Mouse (Mus musculus) c-Kit-positive CD71-negative TER-119-negative erythroid progenitor cells, embryonic 14.5 days (primary cell): ENCODE measurements around the gene Ormdl3.
A peak's percentile ranks its signal among the peaks of the same experiment; 100 is the strongest.

Source experiments
- DNase-seq: peaks from one replicate; pipeline ENCODE4 v3.0.0-alpha.2; 2013; ENCODE audit warnings: low read depth

Gene Ormdl3

GRCm38 (mm10) chr11:98588833-98589281 is 1.7 kb upstream of the Ormdl3 start:
- no peak for DNase-seq

GRCm38 (mm10) chr11:98587684-98588546 is 747 bp upstream of the Ormdl3 start:
- peak; percentile 76 for DNase-seq

- no peak for DNase-seq
These were observed 879 bp downstream of the Ormdl3 start for GRCm38 (mm10) chr11:98586087-98586891.

- no peak for DNase-seq
These were observed 2.5 kb downstream of the Ormdl3 start for GRCm38 (mm10) chr11:98584629-98585177.

- no peak for DNase-seq
These were observed 3.0 kb downstream of the Ormdl3 start for GRCm38 (mm10) chr11:98584146-98584545.

GRCm38 (mm10) chr11:98583571-98583970 is 3.6 kb downstream of the Ormdl3 start:
- DNase-seq: no peak

GRCm38 (mm10) chr11:98583265-98583552 is 4.0 kb downstream of the Ormdl3 start:
- no peak for DNase-seq

- DNase-seq: no peak
These were observed 4.5 kb downstream of the Ormdl3 start for GRCm38 (mm10) chr11:98582551-98583264.

GRCm38 (mm10) chr11:98582030-98582388 is 5.2 kb downstream of the Ormdl3 start:
- DNase-seq: no peak

GRCm38 (mm10) chr11:98581286-98582029 is 5.7 kb downstream of the Ormdl3 start:
- DNase-seq: no peak

GRCm38 (mm10) chr11:98580301-98581121 is 6.7 kb downstream of the Ormdl3 start:
- no peak for DNase-seq

GRCm38 (mm10) chr11:98577776-98578175 is 9.4 kb downstream of the Ormdl3 start:
- DNase-seq: no peak

GRCm38 (mm10) chr11:98569461-98569860 is 17.7 kb downstream of the Ormdl3 start:
- no peak for DNase-seq

- no peak for DNase-seq
These were observed 18.8 kb downstream of the Ormdl3 start for GRCm38 (mm10) chr11:98568326-98568725.

- no peak for DNase-seq
These were observed 23.2 kb downstream of the Ormdl3 start for GRCm38 (mm10) chr11:98563921-98564414.

GRCm38 (mm10) chr11:98563025-98563424 is 24.1 kb downstream of the Ormdl3 start:
- DNase-seq: no peak

GRCm38 (mm10) chr11:98560942-98561341 is 26.2 kb downstream of the Ormdl3 start:
- DNase-seq: no peak

- DNase-seq: no peak
These were observed 32.0 kb downstream of the Ormdl3 start for GRCm38 (mm10) chr11:98555124-98555700.

- DNase-seq: no peak
These were observed 33.2 kb downstream of the Ormdl3 start for GRCm38 (mm10) chr11:98553966-98554365.
